Mouse (Mus musculus) gastrocnemius, adult 8-10 months (tissue): ENCODE measurements around the gene Hectd1. TPM values are rescaled to one million over a fixed set of nuclear protein-coding genes. Genes with fewer than 3 reads are reported as not detected.

Experiments
- DNase-seq, 2 experiments: peaks; one replicate each; pipeline ENCODE4 v3.0.0; 2022; ENCODE audit warnings: low spot score in 2 of 2
- total RNA-seq, 4 experiments: library from RNA; stranded (reverse); gene quantifications; 2 replicates each; pipeline ENCODE4 v1.2.4; 2022

Gene Hectd1
- total RNA-seq, 4 experiments from 2014 or later, result 90.1 to 99.0 (median 95.5) TPM

DNA sequence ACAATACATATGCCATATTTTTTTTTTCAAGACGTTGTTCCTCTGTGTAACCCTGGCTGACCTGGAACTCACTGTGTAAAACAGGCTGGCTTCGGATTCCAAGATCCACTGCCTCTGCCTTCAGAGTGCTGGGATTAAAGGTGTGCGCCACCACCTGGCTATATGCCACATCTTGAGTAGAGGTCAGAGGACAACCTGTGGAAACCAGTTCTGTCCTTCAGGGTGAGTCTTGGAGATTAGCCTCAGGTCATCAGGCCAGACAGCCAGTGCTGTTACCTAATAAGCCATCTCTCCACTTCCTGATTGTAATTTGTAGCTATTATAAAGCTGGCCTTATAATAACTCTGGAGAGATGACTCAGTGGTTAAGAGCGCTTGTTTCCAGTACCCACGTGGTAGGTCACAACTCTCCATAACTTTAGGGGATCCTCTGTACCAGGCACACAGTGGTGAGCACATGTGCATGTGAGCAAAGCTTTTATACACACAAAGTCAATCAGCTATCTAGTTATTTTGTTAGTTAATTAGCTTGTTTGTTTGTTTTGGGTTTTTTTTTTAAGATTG lies 122.6 kb downstream of the Hectd1 start:
- no peak for DNase-seq

GRCm38 (mm10) chr12:51705778-51706177 lies 123.6 kb downstream of the Hectd1 start:
- DNase-seq, result no peak

DNA sequence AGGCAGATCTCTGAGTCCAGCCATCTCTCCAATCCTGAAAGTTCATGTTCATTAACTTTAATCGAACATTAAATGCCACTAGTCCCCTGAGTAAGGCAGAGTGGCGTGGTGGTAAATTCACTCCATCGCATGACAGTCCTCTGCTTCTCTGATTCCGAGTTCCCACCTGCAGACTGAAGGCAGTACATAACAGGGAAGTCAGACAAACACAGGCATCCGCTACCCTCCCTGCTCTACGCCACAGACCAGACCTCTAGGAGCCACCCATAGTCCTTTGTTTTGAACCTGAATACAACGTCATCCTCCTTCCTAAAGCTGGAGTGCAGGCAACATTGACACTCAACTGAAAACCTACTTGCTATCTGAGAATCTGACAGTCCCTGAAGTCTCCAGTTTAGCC lies 124.8 kb downstream of the Hectd1 start:
- DNase-seq, result no peak

DNA sequence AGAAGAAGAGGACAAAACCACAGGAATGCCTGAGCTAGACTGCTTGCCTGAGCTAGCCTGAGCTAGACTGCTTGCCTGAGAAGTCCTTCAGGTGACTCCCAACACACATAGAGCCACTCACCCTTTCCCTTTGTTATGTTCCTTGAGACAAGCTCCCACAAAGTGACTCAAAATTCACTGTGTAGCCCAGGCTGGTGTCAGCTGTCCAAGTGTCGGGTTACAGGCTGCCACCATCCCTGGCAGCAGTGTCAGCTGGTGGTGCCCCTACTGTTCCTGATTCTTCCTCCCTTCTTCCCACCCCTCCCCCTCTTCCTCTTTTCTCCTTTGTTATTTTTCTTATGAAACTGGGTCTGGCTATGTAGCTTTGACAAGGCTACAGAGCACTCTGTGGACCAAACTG lies 125.5 kb downstream of the Hectd1 start:
- no peak for DNase-seq

GRCm38 (mm10) chr12:51701723-51702122 lies 127.6 kb downstream of the Hectd1 start:
- no peak for DNase-seq

- DNase-seq, result no peak
Measured at GRCm38 (mm10) chr12:51699623-51700393, 129.5 kb downstream of the Hectd1 start.

- DNase-seq, result no peak
Measured at GRCm38 (mm10) chr12:51696157-51696556, 133.2 kb downstream of the Hectd1 start.

GRCm38 (mm10) chr12:51694966-51695365 lies 134.4 kb downstream of the Hectd1 start:
- DNase-seq, result no peak

DNA sequence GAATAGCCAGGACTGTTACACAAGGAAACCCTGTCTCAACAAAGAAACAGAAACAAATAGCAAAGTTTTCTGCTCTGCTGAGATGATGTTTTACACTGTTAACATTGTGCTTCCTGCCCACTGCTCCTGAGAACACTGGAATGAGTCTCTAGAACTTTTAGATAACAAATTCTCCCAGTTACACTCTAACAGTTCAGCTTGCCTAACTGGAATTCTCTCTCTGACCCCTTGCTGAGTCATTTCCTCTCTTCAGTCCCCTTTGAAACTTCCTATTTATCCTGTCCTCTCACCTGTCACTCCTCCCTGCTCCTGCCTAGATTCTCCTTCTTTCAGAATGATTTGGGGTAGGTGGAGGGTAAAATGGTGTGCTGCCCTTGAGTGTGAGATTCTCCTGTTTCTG lies 135.2 kb downstream of the Hectd1 start:
- DNase-seq, result no peak

Other genes starting within 250 kb of the Hectd1 start
- gene Coch, start 236.2 kb downstream of the Hectd1 start, total RNA-seq, result under 1 TPM; 0.31 to 0.48 (median 0.38) TPM
- gene Ap4s1, start 138.5 kb downstream of the Hectd1 start, total RNA-seq, result 10 to 100 TPM; 59.5 to 66.4 (median 62.1) TPM
- gene Strn3, start 137.6 kb downstream of the Hectd1 start, total RNA-seq, result 100 to 1,000 TPM; 152 to 162 (median 156) TPM
- 10 to 100 TPM; 20.6 to 24.8 (median 23.0) TPM for gene Heatr5a, start 141.8 kb upstream of the Hectd1 start, total RNA-seq
- gene Dtd2, start 177.0 kb upstream of the Hectd1 start, total RNA-seq, result 1 to 10 TPM; 3.7 to 6.1 (median 4.5) TPM
- gene Gpr33, start 198.5 kb upstream of the Hectd1 start, total RNA-seq, result not detected